Mouse (Mus musculus): ENCODE measurements at regions not wholly inside any gene's neighbourhood (a gene's known extent, or its start where the extent isn't known, plus 50 kb on each side); places are given as distances from the start of the nearest gene placed in this dataset.

- TF ChIP-seq CTCF (IDR thresholded peaks at IDR 0.05; ENCODE audit: low read depth) (no peak), EP300 (IDR thresholded peaks at IDR 0.05; ENCODE audit: low read depth) (no peak)
Observed at GRCm38 (mm10) chr15:67729492-67729891, 1228.8 kb upstream of the Lrrc6 start.

Measured in heart, postnatal 0 days (tissue).